Mouse (Mus musculus) gastrocnemius, adult 2 months (tissue): ENCODE results near the gene Doc2g. TPM values are rescaled to one million over a fixed set of nuclear protein-coding genes. Genes with fewer than 3 reads are reported as not detected.
A peak's percentile ranks its signal among the peaks of the same experiment; 100 is the strongest.

ENCODE experiments used
- DNase-seq: peaks from one replicate; pipeline ENCODE4 v3.0.0; 2022
- H3K27ac ChIP-seq: fragments of 200-600 bp; 2 replicates; pipeline ENCODE4 v1.8.1; 2022; ENCODE audit warnings: mild to moderate bottlenecking
- H3K4me3 ChIP-seq: fragments of 200-600 bp; 2 replicates; pipeline ENCODE4 v1.8.1; 2022; ENCODE audit warnings: mild to moderate bottlenecking, moderate library complexity
- CTCF ChIP-seq: fragments of 200-600 bp; IDR thresholded peaks from 2 replicates; pipeline ENCODE4 v1.8.1; 2022; ENCODE audit warnings: antibody characterized with exemption, mild to moderate bottlenecking, moderate library complexity
- intact Hi-C: fragments of 180-260 bp; cut with DNase I; formaldehyde crosslinking; loops from one replicate; pipeline ENCODE4 v1.15.1; 2025
- total RNA-seq, 2 experiments: library from RNA; stranded (reverse); gene quantifications; 2 replicates each; pipeline ENCODE4 v1.2.3; 2021

Doc2g gene
- total RNA-seq, 2 experiments from 2014 or later, result 0.56 to 2.6 TPM

DNA sequence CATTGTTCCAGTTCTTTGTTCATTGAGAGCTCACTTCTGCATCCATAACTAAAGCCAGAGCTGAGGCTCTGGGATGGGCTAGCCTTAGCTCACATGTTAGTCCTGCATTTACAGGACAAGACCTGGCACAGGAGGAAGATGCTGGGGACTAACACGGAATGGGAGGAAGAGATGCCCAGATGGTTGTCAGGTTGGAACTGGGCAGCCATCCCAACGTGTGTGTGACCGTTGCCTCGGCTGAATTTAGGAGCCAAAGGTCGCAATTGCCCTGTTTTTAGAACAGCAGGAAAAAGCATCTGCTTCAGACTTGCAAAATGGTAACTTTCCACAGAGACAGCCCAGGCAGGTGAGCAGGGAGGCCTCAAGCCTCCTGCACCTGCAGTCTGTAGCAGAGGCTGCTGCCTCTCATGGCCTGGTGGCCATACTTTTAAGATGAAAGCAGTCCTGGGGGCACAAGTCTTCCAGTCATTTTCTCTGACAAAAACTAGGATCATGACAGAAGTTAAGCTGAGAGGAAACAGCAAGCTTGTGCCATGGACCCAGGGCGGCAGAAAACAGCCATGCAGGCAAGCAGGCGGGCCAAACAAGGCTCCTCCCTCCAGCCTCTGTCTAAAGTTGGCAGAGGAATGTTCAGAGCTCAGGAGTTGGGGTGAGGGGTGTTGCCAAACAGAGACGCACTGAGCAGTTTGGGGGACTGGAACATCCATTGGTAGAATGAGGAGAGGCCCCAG lies 52.3 kb downstream of the Doc2g start:
- H3K27ac ChIP-seq, result no peak overlapping the region
- no peak for DNase-seq
- intact Hi-C loops, result no loop called here
- H3K4me3 ChIP-seq, result no peak overlapping the region
- no peak for TF ChIP-seq CTCF

DNA sequence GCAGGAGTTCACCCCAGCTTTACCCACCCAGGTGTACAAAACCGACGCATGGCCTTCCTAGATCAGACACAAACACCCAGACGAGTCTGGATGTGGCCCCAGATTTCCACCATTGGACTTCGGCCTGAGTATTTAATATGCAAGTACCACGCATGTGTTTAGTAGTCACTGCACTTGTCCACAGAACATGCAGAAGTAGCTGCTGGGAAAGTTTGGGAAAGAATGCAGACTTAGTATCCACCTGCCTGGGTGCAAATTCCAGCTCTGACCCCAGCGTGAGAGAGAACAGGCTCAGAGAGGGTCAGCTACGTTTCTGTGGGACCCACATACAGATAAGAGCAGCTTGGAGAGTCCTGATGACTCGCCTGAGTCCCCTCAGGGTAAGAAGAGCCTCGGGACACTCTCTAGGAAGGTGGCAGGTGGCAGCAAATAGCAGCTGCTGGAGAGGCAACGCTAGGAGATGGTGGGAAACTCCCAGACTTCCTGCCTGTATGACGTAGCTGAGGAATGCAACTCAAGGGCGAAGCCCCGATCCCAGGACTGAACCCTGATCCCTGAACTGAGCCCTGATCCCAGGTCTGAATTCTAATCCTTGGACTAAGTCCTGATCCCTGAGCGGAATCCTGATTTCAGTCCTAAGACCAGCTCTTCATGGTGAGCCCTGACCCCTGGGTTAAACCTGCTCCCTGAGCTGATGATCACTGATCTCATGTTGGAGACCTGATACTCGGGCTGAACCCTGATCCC lies 53.0 kb downstream of the Doc2g start:
- no peak for DNase-seq
- Histone ChIP-seq H3K27ac (peak overlapping the region; percentile 50; the same call in 1 of the 2 replicates), H3K4me3 (no peak overlapping the region)
- intact Hi-C loops, result no loop called here
- TF ChIP-seq CTCF, result no peak

Other genes starting within 250 kb of the Doc2g start
- 10 to 100 TPM; 21.7 to 24.2 TPM for gene Kmt5b, start 235.9 kb upstream of the Doc2g start, total RNA-seq
- 1 to 10 TPM; 1.8 to 5.4 TPM for gene Chka, start 151.5 kb upstream of the Doc2g start, total RNA-seq
- 1 to 10 TPM; 5.1 to 5.8 TPM for gene Tcirg1, start 96.2 kb upstream of the Doc2g start, total RNA-seq
- gene Ndufs8, start 90.5 kb upstream of the Doc2g start, total RNA-seq, result 100 to 1,000 TPM; 211 to 334 TPM
- gene Aldh3b1, start 73.5 kb upstream of the Doc2g start, total RNA-seq, result under 1 TPM; 0.77 to 0.98 TPM
- gene Unc93b1, start 68.1 kb upstream of the Doc2g start, total RNA-seq, result 1 to 10 TPM; 3.6 to 6.4 TPM
- gene Aldh3b3, start 44.7 kb upstream of the Doc2g start, total RNA-seq, result not detected
- gene Aldh3b2, start 31.0 kb upstream of the Doc2g start, total RNA-seq, result under 1 TPM; 0.11 to 0.15 TPM
- gene Acy3, start 16.7 kb upstream of the Doc2g start, total RNA-seq, result 1 to 10 TPM; 1.7 to 2.6 TPM
- not detected for gene Tbx10, start 10.6 kb upstream of the Doc2g start, total RNA-seq
- gene Nudt8, start 2.7 kb upstream of the Doc2g start, total RNA-seq, result 10 to 100 TPM; 19.2 to 31.9 TPM
- under 1 TPM; 0.33 to 0.56 TPM for gene Gm49405, start 2.7 kb upstream of the Doc2g start, total RNA-seq
- gene Ndufv1, start 9.5 kb downstream of the Doc2g start, total RNA-seq, result 100 to 1,000 TPM; 399 to 553 TPM
- 100 to 1,000 TPM; 386 to 408 TPM for gene Gstp1, start 34.7 kb downstream of the Doc2g start, total RNA-seq
- 100 to 1,000 TPM; 169 to 183 TPM for gene Gstp2, start 42.7 kb downstream of the Doc2g start, total RNA-seq
- not detected for gene Gstp3, start 56.3 kb downstream of the Doc2g start, total RNA-seq
- gene Cabp2, start 78.3 kb downstream of the Doc2g start, total RNA-seq, result not detected
- 10 to 100 TPM; 17.9 to 22.4 TPM for gene Cdk2ap2, start 93.9 kb downstream of the Doc2g start, total RNA-seq
- gene Pitpnm1, start 96.7 kb downstream of the Doc2g start, total RNA-seq, result 1 to 10 TPM; 2.3 to 2.5 TPM
- 10 to 100 TPM; 69.9 to 71.8 TPM for gene Aip, start 122.5 kb downstream of the Doc2g start, total RNA-seq
- not detected for gene Gpr152, start 136.5 kb downstream of the Doc2g start, total RNA-seq
- not detected for gene Cabp4, start 140.7 kb downstream of the Doc2g start, total RNA-seq
- gene Coro1b, start 145.3 kb downstream of the Doc2g start, total RNA-seq, result 10 to 100 TPM in 1 of 2 experiments, 1 to 10 TPM in 1; 9.8 to 14.7 TPM
- gene Ptprcap, start 150.3 kb downstream of the Doc2g start, total RNA-seq, result under 1 TPM in 1 of 2 experiments, not detected in 1; 0.43 TPM
- gene Rps6kb2, start 160.0 kb downstream of the Doc2g start, total RNA-seq, result 10 to 100 TPM; 24.8 to 27.8 TPM
- 10 to 100 TPM; 23.1 to 25.9 TPM for gene Carns1, start 172.2 kb downstream of the Doc2g start, total RNA-seq
- gene Tbc1d10c, start 188.0 kb downstream of the Doc2g start, total RNA-seq, result 1 to 10 TPM; 6.7 to 6.8 TPM
- gene Ppp1ca, start 188.8 kb downstream of the Doc2g start, total RNA-seq, result 100 to 1,000 TPM; 201 to 214 TPM
- 1 to 10 TPM; 2.8 to 3.4 TPM for gene Rad9a, start 198.3 kb downstream of the Doc2g start, total RNA-seq
- gene Clcf1, start 210.9 kb downstream of the Doc2g start, total RNA-seq, result under 1 TPM; 0.38 to 0.89 TPM
- gene AC109138.7, start 211.0 kb downstream of the Doc2g start, total RNA-seq, result not detected
- gene Pold4, start 228.6 kb downstream of the Doc2g start, total RNA-seq, result 10 to 100 TPM; 13.6 to 16.4 TPM